Mouse (Mus musculus): ENCODE measurements around the gene Pkd1l1. TPM values are rescaled to one million over a fixed set of nuclear protein-coding genes. Genes with fewer than 3 reads are reported as not detected.

The Pkd1l1 gene
- 0.08 and 0.21 TPM in 2 replicates for polyA plus RNA-seq (2015; fragmentation: Nextera tagmentation; extraction: Ambion mirVana)

- 47% methylated on average over 3 of the region's 3 CpGs for WGBS
- H3K9me3 ChIP-seq, result no peaks in the 10 kb centered on the region
- no peak within 1 kb of the TSS for H3K9ac ChIP-seq (replicated peaks)
- no peak within 1 kb of the TSS for H3K4me3 ChIP-seq (replicated peaks)
- ATAC-seq, result no peak
- no peaks in the 10 kb centered on the region for H3K27me3 ChIP-seq
- H3K4me2 ChIP-seq (replicated peaks), result no peak within 1 kb of the TSS
- H3K36me3 ChIP-seq, result no peaks in the 10 kb centered on the region
- H3K4me1 ChIP-seq (replicated peaks), result no peaks in the 10 kb centered on the region
- no peak within 1 kb of the TSS for H3K27ac ChIP-seq
Observed at GRCm38 (mm10) chr11:8973166-8973565, at the start of gene Pkd1l1. Gene Pkd1l1 (minus strand): TSS chr11:8973266.

GRCm38 (mm10) chr11:9020207-9020606 is 47.1 kb upstream of the Pkd1l1 start:
- no peaks in the 10 kb centered on the region for H3K36me3 ChIP-seq
- no peaks in the 10 kb centered on the region for H3K4me1 ChIP-seq (replicated peaks)
- H3K4me3 ChIP-seq (replicated peaks), result no peak overlapping the region
- H3K9me3 ChIP-seq, result no peaks in the 10 kb centered on the region
- no peaks in the 10 kb centered on the region for H3K27me3 ChIP-seq
- no peak for ATAC-seq
- H3K4me2 ChIP-seq (replicated peaks), result no peak overlapping the region
- H3K9ac ChIP-seq (replicated peaks), result no peak overlapping the region
- 92% methylated on average over 5 of the region's 5 CpGs for WGBS
- H3K27ac ChIP-seq, result no peak overlapping the region

GRCm38 (mm10) chr11:9018491-9019267 is 45.6 kb upstream of the Pkd1l1 start:
- ATAC-seq, result no peak
- no peaks in the 10 kb centered on the region for H3K4me1 ChIP-seq (replicated peaks)
- H3K9ac ChIP-seq (replicated peaks), result no peak overlapping the region
- H3K36me3 ChIP-seq, result no peaks in the 10 kb centered on the region
- H3K27me3 ChIP-seq, result no peaks in the 10 kb centered on the region
- H3K27ac ChIP-seq, result no peak overlapping the region
- no peak overlapping the region for H3K4me2 ChIP-seq (replicated peaks)
- 81% methylated on average over 6 of the region's 6 CpGs for WGBS
- no peaks in the 10 kb centered on the region for H3K9me3 ChIP-seq
- H3K4me3 ChIP-seq (replicated peaks), result no peak overlapping the region

GRCm38 (mm10) chr11:9014740-9015139 is 41.7 kb upstream of the Pkd1l1 start:
- H3K27me3 ChIP-seq, result no peaks in the 10 kb centered on the region
- H3K4me2 ChIP-seq (replicated peaks), result no peak overlapping the region
- no peaks in the 10 kb centered on the region for H3K9me3 ChIP-seq
- H3K36me3 ChIP-seq, result no peaks in the 10 kb centered on the region
- H3K9ac ChIP-seq (replicated peaks), result no peak overlapping the region
- H3K27ac ChIP-seq, result no peak overlapping the region
- WGBS, result 86% methylated on average over 3 of the region's 3 CpGs
- no peak for ATAC-seq
- no peak overlapping the region for H3K4me3 ChIP-seq (replicated peaks)
- peaks cover 8% of the 10 kb centered on the region for H3K4me1 ChIP-seq (replicated peaks)

GRCm38 (mm10) chr11:9011348-9011747 is 38.3 kb upstream of the Pkd1l1 start:
- peak overlapping the region; percentile 74 for H3K4me3 ChIP-seq (replicated peaks)
- H3K36me3 ChIP-seq, result no peaks in the 10 kb centered on the region
- no peaks in the 10 kb centered on the region for H3K27me3 ChIP-seq
- peak overlapping the region; percentile 67 for H3K4me2 ChIP-seq (replicated peaks)
- WGBS, result 6% methylated on average over 3 of the region's 3 CpGs
- peak overlapping the region; percentile 80 for H3K9ac ChIP-seq (replicated peaks)
- ATAC-seq, result peak; percentile 57
- peaks cover 17% of the 10 kb centered on the region for H3K4me1 ChIP-seq (replicated peaks)
- no peak overlapping the region for H3K27ac ChIP-seq
- H3K9me3 ChIP-seq, result no peaks in the 10 kb centered on the region

- Histone ChIP-seq H3K36me3 (no peaks in the 10 kb centered on the region), H3K4me2 (replicated peaks) (peak within 1 kb of the TSS; percentile 67), H3K4me1 (replicated peaks) (peaks cover 17% of the 10 kb centered on the region), H3K4me3 (replicated peaks) (peak within 1 kb of the TSS; percentile 74), H3K9ac (replicated peaks) (peak within 1 kb of the TSS; percentile 80), H3K27ac (peak within 1 kb of the TSS; percentile 72), H3K9me3 (no peaks in the 10 kb centered on the region), H3K27me3 (no peaks in the 10 kb centered on the region)
- peak; percentile 97 for ATAC-seq
- WGBS, result under 1% methylated on average over 43 of the region's 43 CpGs
Observed at GRCm38 (mm10) chr11:9010853-9011339, 37.8 kb upstream of the Pkd1l1 start, which contains the start of gene Hus1. Gene Hus1 (minus strand): TSS chr11:9011191.

GRCm38 (mm10) chr11:9010416-9010815 is 37.4 kb upstream of the Pkd1l1 start:
- 0% methylated on average over 7 of the region's 7 CpGs for whole genome bisulfite sequencing
- H3K27ac ChIP-seq, result peak overlapping the region; percentile 72
- H3K4me1 ChIP-seq (replicated peaks), result peaks cover 17% of the 10 kb centered on the region
- peak overlapping the region; percentile 80 for H3K9ac ChIP-seq (replicated peaks)
- peak overlapping the region; percentile 67 for H3K4me2 ChIP-seq (replicated peaks)
- no peaks in the 10 kb centered on the region for H3K9me3 ChIP-seq
- peak; percentile 69 for ATAC-seq
- peak overlapping the region; percentile 74 for H3K4me3 ChIP-seq (replicated peaks)
- peaks cover 3% of the 10 kb centered on the region for H3K36me3 ChIP-seq
- H3K27me3 ChIP-seq, result no peaks in the 10 kb centered on the region

GRCm38 (mm10) chr11:9008761-9009160 is 35.7 kb upstream of the Pkd1l1 start:
- WGBS, result 95% methylated on average over 5 of the region's 5 CpGs
- ATAC-seq, result no peak

GRCm38 (mm10) chr11:8988084-8988483 is 15.0 kb upstream of the Pkd1l1 start:
- WGBS, result 62% methylated on average over 4 of the region's 4 CpGs
- ATAC-seq, result no peak
- H3K4me1 ChIP-seq (replicated peaks), result no peaks in the 10 kb centered on the region
- no peak overlapping the region for H3K27ac ChIP-seq
- no peak overlapping the region for H3K4me3 ChIP-seq (replicated peaks)
- no peak overlapping the region for H3K9ac ChIP-seq (replicated peaks)
- H3K4me2 ChIP-seq (replicated peaks), result no peak overlapping the region
- H3K9me3 ChIP-seq, result no peaks in the 10 kb centered on the region
- H3K27me3 ChIP-seq, result no peaks in the 10 kb centered on the region
- H3K36me3 ChIP-seq, result peaks cover 22% of the 10 kb centered on the region

More at GRCm38 (mm10) chr11:9008761-9009160, 35.7 kb upstream of the Pkd1l1 start:
- Histone ChIP-seq H3K4me1 (replicated peaks) (peaks cover 17% of the 10 kb centered on the region), H3K4me3 (replicated peaks) (no peak overlapping the region), H3K27me3 (no peaks in the 10 kb centered on the region), H3K27ac (no peak overlapping the region), H3K9me3 (no peaks in the 10 kb centered on the region), H3K36me3 (peaks cover 20% of the 10 kb centered on the region), H3K9ac (replicated peaks) (no peak overlapping the region), H3K4me2 (replicated peaks) (no peak overlapping the region)

- peaks cover 4% of the 10 kb centered on the region; the same call in 1 of the 2 replicates for H3K36me3 ChIP-seq
- H3K4me3 ChIP-seq (replicated peaks), result no peak overlapping the region
- H3K9me3 ChIP-seq, result no peaks in the 10 kb centered on the region
- no peak overlapping the region for H3K4me2 ChIP-seq (replicated peaks)
- no peak overlapping the region for H3K27ac ChIP-seq
- H3K27me3 ChIP-seq, result no peaks in the 10 kb centered on the region
- H3K4me1 ChIP-seq (replicated peaks), result no peaks in the 10 kb centered on the region
- no peak for ATAC-seq
- H3K9ac ChIP-seq (replicated peaks), result no peak overlapping the region
Observed at GRCm38 (mm10) chr11:8986058-8986457, 13.0 kb upstream of the Pkd1l1 start.

GRCm38 (mm10) chr11:8983237-8983861 is 10.3 kb upstream of the Pkd1l1 start:
- no peak overlapping the region for H3K9ac ChIP-seq (replicated peaks)
- ATAC-seq, result peak; percentile 35; the same call in 1 of the 2 replicates
- H3K27me3 ChIP-seq, result no peaks in the 10 kb centered on the region
- H3K9me3 ChIP-seq, result no peaks in the 10 kb centered on the region
- no peaks in the 10 kb centered on the region for H3K4me1 ChIP-seq (replicated peaks)
- H3K4me3 ChIP-seq (replicated peaks), result no peak overlapping the region
- 38% methylated on average over 6 of the region's 6 CpGs for WGBS
- no peak overlapping the region for H3K27ac ChIP-seq
- H3K4me2 ChIP-seq (replicated peaks), result no peak overlapping the region
- H3K36me3 ChIP-seq, result no peaks in the 10 kb centered on the region

- 92% methylated on average over 4 of the region's 4 CpGs for WGBS
- H3K36me3 ChIP-seq, result no peaks in the 10 kb centered on the region
- H3K9me3 ChIP-seq, result no peaks in the 10 kb centered on the region
- H3K27ac ChIP-seq, result no peak overlapping the region
- H3K4me3 ChIP-seq (replicated peaks), result no peak overlapping the region
- H3K27me3 ChIP-seq, result no peaks in the 10 kb centered on the region
- no peaks in the 10 kb centered on the region for H3K4me1 ChIP-seq (replicated peaks)
- ATAC-seq, result no peak
- no peak overlapping the region for H3K4me2 ChIP-seq (replicated peaks)
- H3K9ac ChIP-seq (replicated peaks), result no peak overlapping the region
Observed at GRCm38 (mm10) chr11:8978154-8978553, 5.1 kb upstream of the Pkd1l1 start.
